Mouse (Mus musculus) ES-Bruce4 (cell line): ENCODE measurements around the gene Grsf1.

Source experiments
- CTCF ChIP-seq: IDR thresholded peaks from one replicate; pipeline ENCODE4 v1.8.1; 2011; ENCODE audit warnings: low read depth, low read length
- EP300 ChIP-seq: IDR thresholded peaks from 2 replicates; pipeline ENCODE4 v1.6.1; 2011; ENCODE audit warnings: low read depth, low read length; ENCODE audit not compliant: insufficient read depth
- POLR2A ChIP-seq: IDR thresholded peaks from one replicate; pipeline ENCODE4 v1.8.1; 2011; ENCODE audit warnings: low read length; ENCODE audit not compliant: insufficient read depth

GRCm38 (mm10) chr5:88627545-88627944 is 48.4 kb downstream of the Grsf1 start:
- TF ChIP-seq POLR2A, result no peak
- TF ChIP-seq CTCF, result no peak
- TF ChIP-seq EP300, result no peak
